Mouse (Mus musculus): ENCODE results near the gene Vmn2r108.

- TF ChIP-seq GATA1 (IDR thresholded peaks at IDR 0.05; ENCODE audit: borderline replicate concordance, low read length), result no peak
- TF ChIP-seq FLI1 (IDR thresholded peaks at IDR 0.05; ENCODE audit: low read length), result no peak
Observed at GRCm38 (mm10) chr17:20439263-20439662, 41.9 kb downstream of the Vmn2r108 start.
